Mouse (Mus musculus) hindbrain, embryonic 12.5 days (tissue): ENCODE measurements around the gene Syt8. TPM values are rescaled to one million over a fixed set of nuclear protein-coding genes. Genes with fewer than 3 reads are reported as not detected.
"Not testable (repeated sequence)": the region's sequence is repeated elsewhere in the genome, so short reads cannot be mapped to it uniquely, and the experiment has no call there.

Experiments
- ATAC-seq: fragments of 200-750 bp; cut with Nextera tagmentation; 2 replicates; pipeline ENCODE4 v1.8.0; 2017; ENCODE audit warnings: moderate TSS enrichment; ENCODE audit not compliant: low FRiP score
- H3K27ac ChIP-seq: fragments of 300-500 bp; sonication (generic); 2 replicates; pipeline ENCODE4 v1.5.1; 2016; ENCODE audit warnings: mild to moderate bottlenecking
- H3K27me3 ChIP-seq: fragments of 300-500 bp; sonication (generic); 2 replicates; pipeline ENCODE4 v1.6.1; 2016; ENCODE audit warnings: mild to moderate bottlenecking
- H3K36me3 ChIP-seq: fragments of 300-500 bp; sonication (generic); 2 replicates; pipeline ENCODE4 v1.6.1; 2016; ENCODE audit warnings: mild to moderate bottlenecking
- H3K4me1 ChIP-seq: fragments of 300-500 bp; sonication (generic); 2 replicates; pipeline ENCODE4 v1.6.1; 2016
- H3K4me2 ChIP-seq: fragments of 300-500 bp; sonication (generic); replicated peaks from 2 replicates; pipeline ENCODE4 v1.6.1; 2016; ENCODE audit warnings: mild to moderate bottlenecking
- H3K4me3 ChIP-seq: fragments of 300-500 bp; sonication (generic); 2 replicates; pipeline ENCODE4 v1.5.1; 2016; ENCODE audit warnings: mild to moderate bottlenecking
- H3K9ac ChIP-seq: fragments of 300-500 bp; sonication (generic); 2 replicates; pipeline ENCODE4 v1.6.1; 2016; ENCODE audit warnings: mild to moderate bottlenecking, moderate library complexity
- H3K9me3 ChIP-seq: fragments of 300-500 bp; sonication (generic); replicated peaks from 2 replicates; pipeline ENCODE4 v1.6.1; 2016; ENCODE audit warnings: mild to moderate bottlenecking
- WGBS: fragments of 180-500 bp; shearing (Covaris S2); methylation state at CpG from one replicate; pipeline ENCODE4 v1.1.7; 2016; 5-methylcytosine and 5-hydroxymethylcytosine counted together
- polyA plus RNA-seq: library from polyadenylated mRNA; unstranded; fragments of >200 nt; fragmentation: Nextera tagmentation; extraction: Ambion mirVana; gene quantifications from 2 replicates; pipeline ENCODE4 v1.2.1, GENCODE M21; 2016

Syt8 gene
- polyA plus RNA-seq, 1 experiment from 2014 or later = 0.30 TPM

GRCm38 (mm10) chr7:142394261-142395190 lies 40.1 kb upstream of the Syt8 start:
- H3K4me1 ChIP-seq = no peaks in the 10 kb centered on the region
- 70% methylated on average over 6 of the region's 6 CpGs for WGBS

DNA sequence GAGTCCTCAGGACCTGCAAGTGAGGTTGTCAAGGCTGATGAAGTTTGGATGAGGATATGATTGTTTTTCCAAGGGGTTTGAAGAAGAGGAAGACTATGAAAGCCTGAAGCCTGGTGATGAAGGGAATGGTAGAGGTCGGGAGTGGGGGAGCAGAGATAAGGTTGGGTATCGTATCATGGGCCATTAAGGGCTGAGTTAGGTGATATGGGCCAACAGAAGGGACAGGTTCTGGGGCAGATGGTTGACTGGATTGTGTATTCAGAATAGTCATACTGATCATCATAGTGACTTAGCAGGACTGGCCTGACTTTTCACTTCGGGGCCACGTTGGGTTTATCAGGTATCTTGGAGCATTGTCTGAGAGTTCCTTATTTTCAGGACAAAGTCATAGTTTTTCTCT lies 39.2 kb upstream of the Syt8 start:
- no peak overlapping the region for H3K4me2 ChIP-seq
- H3K4me1 ChIP-seq = no peaks in the 10 kb centered on the region
- no peak overlapping the region for H3K4me3 ChIP-seq
- no peaks in the 10 kb centered on the region for H3K36me3 ChIP-seq
- H3K9me3 ChIP-seq = no peaks in the 10 kb centered on the region
- no peak for ATAC-seq
- 84% methylated on average over 4 of the region's 4 CpGs for WGBS
- H3K27ac ChIP-seq = no peak overlapping the region
- 0 out of 2 replicates have a peak, but pooled peaks cover 4% of the 10 kb centered on the region for H3K27me3 ChIP-seq
- no peak overlapping the region for H3K9ac ChIP-seq

More at GRCm38 (mm10) chr7:142394261-142395190, 40.1 kb upstream of the Syt8 start:
- Histone ChIP-seq H3K27ac (no peak overlapping the region), H3K9me3 (no peaks in the 10 kb centered on the region), H3K4me2 (no peak overlapping the region), H3K4me3 (no peak overlapping the region), H3K36me3 (no peaks in the 10 kb centered on the region), H3K9ac (no peak overlapping the region), H3K27me3 (0 out of 2 replicates have a peak, but pooled peaks cover 6% of the 10 kb centered on the region)
- ATAC-seq = no peak

GRCm38 (mm10) chr7:142396611-142397010 lies 38.0 kb upstream of the Syt8 start:
- WGBS = 91% methylated on average over 1 of the region's 1 CpGs
- no peak overlapping the region for H3K9ac ChIP-seq
- no peaks in the 10 kb centered on the region for H3K4me1 ChIP-seq
- no peaks in the 10 kb centered on the region for H3K27me3 ChIP-seq
- no peaks in the 10 kb centered on the region for H3K9me3 ChIP-seq
- H3K4me2 ChIP-seq = no peak overlapping the region
- H3K36me3 ChIP-seq = no peaks in the 10 kb centered on the region
- ATAC-seq = no peak
- no peak overlapping the region for H3K4me3 ChIP-seq
- no peak overlapping the region for H3K27ac ChIP-seq

DNA sequence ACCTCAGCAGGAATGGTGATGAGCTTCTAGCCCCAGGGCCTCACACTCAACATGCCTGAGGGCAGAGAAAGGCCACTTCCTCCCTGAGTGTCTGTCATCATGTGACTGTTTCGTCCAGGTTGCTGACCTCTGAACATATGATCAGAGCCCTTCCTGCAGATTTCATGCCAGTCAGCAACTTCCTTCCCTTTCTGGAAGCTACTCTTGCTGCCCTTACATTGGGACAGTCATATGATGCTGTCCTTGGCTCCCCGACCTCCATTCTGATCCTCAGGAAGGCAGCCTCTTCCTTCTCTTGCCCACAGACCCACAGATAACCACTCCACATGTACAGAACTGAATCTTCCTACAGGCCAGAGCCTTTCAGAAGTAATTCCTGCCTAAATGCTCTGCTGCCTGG lies 36.6 kb upstream of the Syt8 start:
- H3K36me3 ChIP-seq = no peaks in the 10 kb centered on the region
- H3K4me2 ChIP-seq = no peak overlapping the region
- H3K9ac ChIP-seq = no peak overlapping the region
- H3K27ac ChIP-seq = no peak overlapping the region
- no peak for ATAC-seq
- H3K4me3 ChIP-seq = no peak overlapping the region
- H3K9me3 ChIP-seq = no peaks in the 10 kb centered on the region
- 65% methylated on average over 2 of the region's 2 CpGs for WGBS
- no peaks in the 10 kb centered on the region for H3K27me3 ChIP-seq
- no peaks in the 10 kb centered on the region for H3K4me1 ChIP-seq

- H3K27me3 ChIP-seq = no peaks in the 10 kb centered on the region
- no peak overlapping the region for H3K9ac ChIP-seq
- no peaks in the 10 kb centered on the region for H3K4me1 ChIP-seq
- H3K4me2 ChIP-seq = no peak overlapping the region
- no peaks in the 10 kb centered on the region for H3K36me3 ChIP-seq
- no peak for ATAC-seq
- WGBS = 63% methylated on average over 1 of the region's 1 CpGs
- no peaks in the 10 kb centered on the region for H3K9me3 ChIP-seq
- H3K4me3 ChIP-seq = no peak overlapping the region
- H3K27ac ChIP-seq = no peak overlapping the region
These were observed 35.4 kb upstream of the Syt8 start for GRCm38 (mm10) chr7:142399250-142399649.

DNA sequence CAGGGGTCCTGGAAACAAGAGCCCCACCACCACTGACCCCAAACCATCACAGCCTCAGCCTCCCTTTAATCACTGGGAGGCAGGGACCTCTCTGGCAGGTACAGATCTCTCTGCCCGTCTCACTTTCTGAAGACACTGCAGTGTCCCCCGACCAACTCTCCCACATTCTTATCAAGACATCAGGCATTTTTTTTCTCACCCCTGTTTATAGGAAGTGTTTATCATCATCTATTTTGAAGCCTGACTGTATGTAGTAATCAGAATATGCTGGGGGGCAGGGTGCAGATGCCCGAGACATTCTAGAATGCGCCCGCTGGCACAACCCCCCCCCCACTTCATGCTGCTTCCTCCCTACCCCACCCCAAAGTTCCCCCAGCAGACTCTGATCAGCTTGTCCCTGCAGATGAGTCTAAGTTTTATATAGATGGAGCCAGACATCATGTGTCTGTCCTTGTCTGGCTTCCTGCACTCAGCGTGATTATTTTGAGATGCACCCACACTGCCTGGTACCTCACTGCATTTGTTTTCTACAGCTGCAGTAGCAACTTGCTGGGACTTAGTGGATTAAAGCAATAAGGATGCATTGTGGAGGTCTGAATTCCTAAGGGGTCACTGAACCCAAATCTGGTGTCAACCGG lies 34.4 kb upstream of the Syt8 start:
- no peak overlapping the region for H3K4me3 ChIP-seq
- no peaks in the 10 kb centered on the region for H3K9me3 ChIP-seq
- H3K27ac ChIP-seq = no peak overlapping the region
- H3K9ac ChIP-seq = no peak overlapping the region
- no peak for ATAC-seq
- no peak overlapping the region for H3K4me2 ChIP-seq
- 76% methylated on average over 7 of the region's 7 CpGs for WGBS
- H3K36me3 ChIP-seq = no peaks in the 10 kb centered on the region
- no peaks in the 10 kb centered on the region for H3K27me3 ChIP-seq
- no peaks in the 10 kb centered on the region for H3K4me1 ChIP-seq

GRCm38 (mm10) chr7:142400750-142401142 lies 33.9 kb upstream of the Syt8 start:
- Histone ChIP-seq H3K9me3 (no peaks in the 10 kb centered on the region), H3K36me3 (no peaks in the 10 kb centered on the region), H3K9ac (no peak overlapping the region), H3K27ac (no peak overlapping the region), H3K27me3 (no peaks in the 10 kb centered on the region), H3K4me2 (no peak overlapping the region), H3K4me1 (no peaks in the 10 kb centered on the region), H3K4me3 (no peak overlapping the region)
- WGBS = 62% methylated on average over 7 of the region's 7 CpGs
- ATAC-seq = no peak

- no peak for ATAC-seq
- H3K9me3 ChIP-seq = no peaks in the 10 kb centered on the region
- H3K27me3 ChIP-seq = no peaks in the 10 kb centered on the region
- no peaks in the 10 kb centered on the region for H3K4me1 ChIP-seq
- H3K27ac ChIP-seq = no peak overlapping the region
- no peaks in the 10 kb centered on the region for H3K36me3 ChIP-seq
- H3K9ac ChIP-seq = no peak overlapping the region
- no peak overlapping the region for H3K4me2 ChIP-seq
- 92% methylated on average over 4 of the region's 4 CpGs for WGBS
- H3K4me3 ChIP-seq = no peak overlapping the region
These were observed 31.1 kb upstream of the Syt8 start for GRCm38 (mm10) chr7:142403591-142403990.

DNA sequence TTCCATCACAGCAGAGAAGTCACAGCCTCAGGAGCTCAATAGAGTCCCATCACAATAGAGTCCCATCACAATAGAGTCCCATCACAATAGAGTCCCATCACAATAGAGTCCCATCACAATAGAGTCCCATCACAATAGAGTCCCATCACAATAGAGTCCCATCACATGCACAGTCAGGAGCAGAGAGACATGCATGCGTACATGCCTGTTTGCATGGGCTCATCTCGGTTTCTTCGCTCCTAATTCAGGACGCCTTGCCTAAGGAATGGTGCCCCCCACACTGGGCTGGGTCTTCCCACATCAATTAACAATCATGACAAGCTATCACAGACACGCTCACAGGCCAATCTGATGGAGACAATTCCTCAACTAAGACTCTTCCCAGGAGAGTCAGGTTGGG lies 29.5 kb upstream of the Syt8 start:
- not testable (repeated sequence) for ATAC-seq, H3K4me2 ChIP-seq, H3K9me3 ChIP-seq, H3K36me3 ChIP-seq, H3K9ac ChIP-seq, H3K27ac ChIP-seq, H3K4me3 ChIP-seq, H3K4me1 ChIP-seq, H3K27me3 ChIP-seq
- WGBS = 84% methylated on average over 5 of the region's 5 CpGs

DNA sequence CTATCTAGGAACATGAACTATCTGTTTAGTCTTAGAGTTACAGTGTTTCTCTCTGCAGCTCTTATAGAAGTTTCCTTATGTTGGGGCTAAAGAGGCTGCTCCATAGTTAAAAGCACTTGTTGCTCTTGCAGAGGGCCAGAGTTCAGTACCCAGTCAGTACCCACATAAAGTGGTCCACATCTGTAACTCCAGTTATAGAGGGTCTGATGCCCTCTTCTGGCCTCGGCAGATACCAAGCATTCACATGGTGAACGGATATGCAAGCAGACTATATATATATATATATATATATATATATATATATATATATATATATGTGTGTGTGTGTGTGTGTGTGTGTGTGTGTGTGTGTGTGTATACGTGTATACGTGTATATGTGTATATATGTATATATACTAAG lies 26.7 kb upstream of the Syt8 start:
- 66% methylated on average over 4 of the region's 4 CpGs for WGBS
- Histone ChIP-seq H3K36me3 (no peaks in the 10 kb centered on the region), H3K4me1 (no peaks in the 10 kb centered on the region), H3K9me3 (no peaks in the 10 kb centered on the region), H3K27ac (no peak overlapping the region), H3K9ac (no peak overlapping the region), H3K4me3 (no peak overlapping the region), H3K4me2 (no peak overlapping the region), H3K27me3 (no peaks in the 10 kb centered on the region)
- ATAC-seq = no peak

DNA sequence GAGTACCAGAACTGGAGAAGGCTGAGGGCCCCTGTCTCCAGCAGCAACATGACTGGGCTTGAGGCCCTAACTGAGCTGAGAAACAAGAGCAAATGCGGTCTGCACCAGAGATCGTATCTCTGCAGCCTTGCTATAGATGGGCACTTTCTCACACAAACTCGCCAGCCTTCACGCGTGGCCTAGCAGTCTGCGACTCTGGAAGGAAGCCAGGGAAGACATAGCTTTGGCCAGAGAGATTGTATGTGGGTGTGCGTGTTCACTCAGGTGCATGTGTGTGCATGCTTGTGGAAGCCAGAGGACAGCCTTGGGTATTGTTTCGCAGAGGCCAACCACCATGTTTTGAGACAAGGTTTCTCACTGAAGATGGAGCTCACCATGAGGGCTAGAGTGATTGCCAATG lies 26.0 kb upstream of the Syt8 start:
- 92% methylated on average over 8 of the region's 8 CpGs for WGBS
- Histone ChIP-seq H3K4me1 (no peaks in the 10 kb centered on the region), H3K36me3 (no peaks in the 10 kb centered on the region)

GRCm38 (mm10) chr7:142409603-142410002 lies 25.0 kb upstream of the Syt8 start:
- Histone ChIP-seq H3K36me3 (no peaks in the 10 kb centered on the region), H3K4me2 (no peak overlapping the region), H3K27me3 (no peaks in the 10 kb centered on the region), H3K9ac (no peak overlapping the region), H3K9me3 (no peaks in the 10 kb centered on the region), H3K27ac (no peak overlapping the region), H3K4me1 (no peaks in the 10 kb centered on the region), H3K4me3 (no peak overlapping the region)
- no peak for ATAC-seq
- 81% methylated on average over 3 of the region's 3 CpGs for WGBS

More for the DNA sequence above, 26.0 kb upstream of the Syt8 start:
- no peak for ATAC-seq
- no peak overlapping the region for H3K4me2 ChIP-seq
- no peak overlapping the region for H3K9ac ChIP-seq
- no peak overlapping the region for H3K4me3 ChIP-seq
- H3K27me3 ChIP-seq = no peaks in the 10 kb centered on the region
- no peaks in the 10 kb centered on the region for H3K9me3 ChIP-seq
- H3K27ac ChIP-seq = no peak overlapping the region

DNA sequence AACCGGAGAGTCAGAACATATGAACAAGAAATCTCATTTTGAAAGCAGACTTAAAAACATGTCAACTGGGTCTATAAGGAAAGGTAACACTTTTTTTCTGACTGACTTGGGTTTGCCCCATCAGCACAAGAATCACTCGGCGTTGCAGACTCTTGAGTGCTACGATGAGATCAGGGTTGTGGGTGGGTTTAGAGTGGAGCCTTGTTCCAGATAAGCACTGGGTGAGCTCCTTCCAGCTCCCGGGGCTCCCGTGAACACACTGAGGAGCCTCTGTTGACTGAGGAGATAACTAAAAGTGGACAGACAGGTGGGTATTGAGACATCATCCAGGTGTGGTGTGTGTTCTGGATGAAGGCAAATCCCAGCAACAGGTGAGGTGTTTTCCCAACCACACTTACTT lies 21.4 kb upstream of the Syt8 start:
- ATAC-seq = no peak
- WGBS = 88% methylated on average over 6 of the region's 6 CpGs
- Histone ChIP-seq H3K27ac (no peak overlapping the region), H3K4me3 (no peak overlapping the region), H3K36me3 (no peaks in the 10 kb centered on the region), H3K4me1 (no peaks in the 10 kb centered on the region), H3K9ac (no peak overlapping the region), H3K4me2 (no peak overlapping the region), H3K27me3 (no peaks in the 10 kb centered on the region), H3K9me3 (no peaks in the 10 kb centered on the region)
